In the genomic region with DNA sequence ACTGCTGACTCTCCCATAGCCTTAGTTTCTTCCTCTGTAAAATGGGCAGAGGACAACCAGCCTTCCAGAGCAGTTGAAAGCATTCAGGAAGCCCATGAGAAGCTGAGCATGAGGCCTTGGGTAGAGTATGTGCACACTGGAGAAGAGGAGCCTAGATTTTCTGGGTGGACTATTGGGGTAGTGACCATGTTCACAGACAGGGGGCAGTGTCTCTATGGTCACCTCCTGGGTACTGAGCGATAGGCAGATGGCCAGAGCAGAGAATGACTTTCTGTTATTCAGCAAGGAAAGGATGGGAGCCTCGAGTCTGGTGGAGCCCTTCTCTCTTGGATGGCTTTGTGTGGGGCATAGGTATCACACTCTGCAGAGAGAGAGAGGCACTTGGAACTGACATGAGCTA, we compare ENCODE assay signal across 14 mouse cellular contexts.
DNase-seq lines count a peak whose midpoint lies in the region; ATAC-seq lines count a peak whose summit lies in the region.
"Had no signal": no experiment of that assay in that cellular context is flagged by ENCODE, and none has a peak within 500 bp of the region (broad histone marks: within the 10 kb centered on the region; RNA-seq: fewer than 3 reads in every experiment).

No protein-coding gene starts in this region.

- H3K4me3 ChIP-seq in liver, embryonic 11.5 days (ENCODE audit: low read depth, low read length): no peak overlapping the region
- H3K4me3 ChIP-seq: forebrain, embryonic 15.5 days; heart, embryonic 15.5 days; liver, embryonic 15.5 days; neural tube, embryonic 12.5 days had no signal

- 0 out of 2 replicates have a peak, but pooled peaks have one; percentile 35 for ATAC-seq in liver, embryonic 11.5 days (replicated peaks; ENCODE audit: low FRiP score)
- ATAC-seq: forebrain, embryonic 15.5 days had no signal

- no peaks in the 10 kb centered on the region for H3K36me3 ChIP-seq in liver, embryonic 11.5 days (ENCODE audit: control insufficient read depth, insufficient read depth, low read length)
- H3K36me3 ChIP-seq: forebrain, embryonic 15.5 days; heart, embryonic 15.5 days; neural tube, embryonic 12.5 days had no signal

- no peak overlapping the region for H3K27ac ChIP-seq in liver, embryonic 11.5 days (ENCODE audit: low read depth, low read length)
- H3K27ac ChIP-seq: forebrain, embryonic 15.5 days; heart, embryonic 15.5 days; liver, embryonic 15.5 days; neural tube, embryonic 12.5 days had no signal

- DNase-seq in adrenal gland, postnatal 14 days: peak; percentile 31
- no peak for DNase-seq in adrenal gland, postnatal 4 days (ENCODE audit: low spot score in 2 of 2)
- no peak for DNase-seq in liver, embryonic 11.5 days (ENCODE audit: low spot score)
- DNase-seq in liver (no peak), ES-CJ7 (ENCODE audit: low read depth, low spot score) (peak; percentile 50)
- peak; percentile 41 for DNase-seq in induced T-regulatory cell, adult 2 months (ENCODE audit: low read depth)
- DNase-seq in frontal cortex, postnatal 10 days (ENCODE audit: low spot score in 2 of 2): no peak
- no peak for DNase-seq in right cerebral cortex, adult 2 months (ENCODE audit: low spot score in 2 of 2)
- DNase-seq: adrenal gland, postnatal 10 days; cerebellum, postnatal 36 days had no signal

- no peaks in the 10 kb centered on the region for H3K27me3 ChIP-seq in liver, embryonic 11.5 days (replicated peaks; ENCODE audit: control insufficient read depth, insufficient read depth, low read length)
- H3K27me3 ChIP-seq: forebrain, embryonic 15.5 days; liver, embryonic 15.5 days had no signal

- H3K9me3 ChIP-seq in liver, embryonic 11.5 days (ENCODE audit: control insufficient read depth, low read length): no peaks in the 10 kb centered on the region
- H3K9me3 ChIP-seq: forebrain, embryonic 15.5 days; heart, embryonic 15.5 days; liver, embryonic 15.5 days; neural tube, embryonic 12.5 days had no signal

- 65% methylated on average over 2 of the region's 2 CpGs for WGBS in liver, embryonic 11.5 days

- no peaks in the 10 kb centered on the region for H3K4me1 ChIP-seq in liver, embryonic 11.5 days (replicated peaks; ENCODE audit: control insufficient read depth, insufficient read depth, low read length)
- H3K4me1 ChIP-seq: forebrain, embryonic 15.5 days; heart, embryonic 15.5 days; liver, embryonic 15.5 days; neural tube, embryonic 12.5 days had no signal

- H3K9ac ChIP-seq in liver, embryonic 11.5 days (ENCODE audit: low read depth, low read length): no peak overlapping the region
- H3K9ac ChIP-seq: forebrain, embryonic 15.5 days; heart, embryonic 15.5 days; liver, embryonic 15.5 days; neural tube, embryonic 12.5 days had no signal

- H3K4me2 ChIP-seq in liver, embryonic 11.5 days: no peak overlapping the region
- H3K4me2 ChIP-seq: forebrain, embryonic 15.5 days; heart, embryonic 15.5 days; liver, embryonic 15.5 days; neural tube, embryonic 12.5 days had no signal

Comparison
In these comparisons a context has a peak if more than half of its experiments do, and no peak if none do; other contexts are left out.
1. DNase-seq: peak in adrenal gland, postnatal 14 days (single experiment), ES-CJ7 (single experiment) and induced T-regulatory cell, adult 2 months (single experiment); none in adrenal gland, postnatal 4 days (0 of 2), liver, embryonic 11.5 days (single experiment), liver (single experiment), frontal cortex, postnatal 10 days (0 of 2) and right cerebral cortex, adult 2 months (0 of 2).